Mouse (Mus musculus) cerebellum, adult 2 months (tissue): ENCODE measurements around the gene Slc26a10. TPM values are rescaled to one million over a fixed set of nuclear protein-coding genes. Genes with fewer than 3 reads are reported as not detected.
"Not testable (repeated sequence)": the region's sequence is repeated elsewhere in the genome, so short reads cannot be mapped to it uniquely, and the experiment has no call there.

Experiments
- DNase-seq, 2 experiments: peaks; one replicate each; pipeline ENCODE4 v3.0.0; 2021
- H3K27ac ChIP-seq: fragments of 200-500 bp; 2 replicates; pipeline ENCODE4 v1.5.1; 2012; ENCODE audit warnings: low read length, control low read depth, inconsistent platforms; ENCODE audit not compliant: insufficient read depth
- H3K27me3 ChIP-seq: fragments of 200-500 bp; 2 replicates; pipeline ENCODE4 v1.6.1; 2012; ENCODE audit warnings: inconsistent platforms, mild to moderate bottlenecking, low read length, moderate library complexity; ENCODE audit not compliant: control insufficient read depth, insufficient read depth
- H3K4me1 ChIP-seq: fragments of 200-500 bp; 2 replicates; pipeline ENCODE4 v1.6.1; 2011; ENCODE audit warnings: low read length; ENCODE audit not compliant: control insufficient read depth, insufficient read depth
- H3K4me3 ChIP-seq: fragments of 200-500 bp; replicated peaks from 2 replicates; pipeline ENCODE3; 2011; ENCODE audit warnings: mild to moderate bottlenecking, low read depth, low read length, control low read depth; ENCODE audit not compliant: insufficient read depth
- CTCF ChIP-seq: fragments of 200-500 bp; IDR thresholded peaks from 2 replicates; pipeline ENCODE4 v1.5.1; 2011; ENCODE audit warnings: low read depth, mild to moderate bottlenecking, control low read depth, low read length, moderate library complexity, borderline replicate concordance; ENCODE audit not compliant: insufficient read depth
- POLR2A ChIP-seq: fragments of 200-500 bp; IDR thresholded peaks from 2 replicates; pipeline ENCODE4 v1.6.1; 2011; ENCODE audit warnings: low read length, control low read depth, borderline replicate concordance; ENCODE audit not compliant: insufficient read depth
- WGBS: fragments of 180-500 bp; shearing (Covaris S2); methylation state at CpG from one replicate; pipeline ENCODE4 v1.1.7; 2018; 5-methylcytosine and 5-hydroxymethylcytosine counted together
- polyA plus RNA-seq: library from polyadenylated mRNA; depleted of rRNA; stranded (reverse); fragments of >200 nt; gene quantifications from 2 replicates; pipeline ENCODE4 v1.2.3, GENCODE M21; 2012

Slc26a10 gene
- polyA plus RNA-seq, 1 experiment: 3.1 TPM

DNA sequence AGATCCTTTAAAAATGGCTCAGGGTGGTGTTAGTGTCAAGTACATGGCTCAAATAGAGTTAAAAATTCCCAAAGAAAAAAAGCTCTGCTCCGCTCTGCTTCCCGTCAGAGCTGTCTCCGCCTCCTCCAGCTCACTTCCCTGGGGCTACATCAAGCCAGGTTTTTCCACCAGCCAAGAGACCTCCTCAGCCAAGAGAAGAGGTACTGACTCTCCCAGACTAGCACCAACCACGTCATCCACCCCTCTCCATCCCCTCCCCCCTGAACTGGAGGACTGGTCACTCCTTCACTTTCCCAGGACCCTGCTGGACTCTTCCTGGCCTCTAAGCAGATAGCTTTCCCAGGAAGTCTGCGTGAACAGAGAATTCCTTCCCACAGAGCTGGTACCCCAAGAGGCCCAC, 15.9 kb upstream of the Slc26a10 start:
- Histone ChIP-seq H3K4me3 (peak overlapping the region; percentile 99), H3K4me1 (peaks cover 6% of the 10 kb centered on the region), H3K27me3 (no peaks in the 10 kb centered on the region), H3K27ac (peak overlapping the region; percentile 98)
- 5% methylated on average over 5 of the region's 5 CpGs for WGBS
- peak; percentile 65 to 75 for DNase-seq
- no peak for TF ChIP-seq CTCF
- no peak; the same call in 1 of the 2 replicates for TF ChIP-seq POLR2A

DNA sequence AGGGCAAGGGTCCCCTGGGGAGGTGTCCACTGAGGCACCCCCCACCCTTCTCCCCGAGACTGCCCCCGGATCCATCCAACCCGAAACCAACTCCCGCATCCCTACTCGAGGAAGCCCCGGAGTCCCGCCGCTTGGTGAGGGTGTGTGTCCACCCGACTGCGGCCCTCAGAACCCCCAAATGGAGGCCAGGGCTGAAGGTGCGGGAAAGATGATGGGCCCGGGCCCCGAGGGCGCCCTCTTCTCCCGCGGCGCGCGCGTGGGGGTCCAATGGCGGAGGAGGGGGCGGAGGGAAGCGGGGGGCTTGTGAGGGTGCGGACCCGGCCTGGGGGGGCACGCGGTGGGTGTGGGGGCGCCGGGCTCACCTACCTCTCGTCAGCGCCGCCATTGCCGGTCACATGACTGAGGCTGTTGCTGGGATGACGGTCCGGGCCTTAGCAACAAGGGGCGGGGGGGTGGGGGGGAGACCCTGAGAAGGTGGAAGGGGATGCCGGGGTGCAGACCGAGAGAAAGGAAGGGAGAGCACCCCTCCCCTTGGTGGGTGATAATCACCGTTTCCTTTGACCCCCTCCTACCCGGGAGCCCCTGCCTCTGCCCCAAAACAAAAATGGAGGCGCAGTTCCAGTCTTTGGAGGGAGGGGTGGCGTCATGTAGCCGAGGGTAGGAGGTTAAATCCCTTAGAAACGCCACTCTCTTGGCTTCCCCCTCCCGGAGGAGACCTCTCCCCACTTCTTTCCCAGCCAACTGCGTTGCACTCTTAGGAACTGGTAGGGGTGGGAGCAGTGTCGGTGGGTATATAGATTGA, 15.1 kb upstream of the Slc26a10 start, which contains the start of gene Dtx3:
Dtx3 (minus strand) TSS at position 401 of the 802 bp plus-strand sequence.
- Histone ChIP-seq H3K27me3 (no peaks in the 10 kb centered on the region), H3K27ac (peak within 1 kb of the TSS; percentile 98), H3K4me3 (peak within 1 kb of the TSS; percentile 99), H3K4me1 (peaks cover 6% of the 10 kb centered on the region)
- WGBS: 1% methylated on average over 46 of the region's 47 CpGs
- 0 out of 2 replicates have a peak, but pooled peaks have one; percentile 13 for TF ChIP-seq POLR2A
- TF ChIP-seq CTCF: no peak
- DNase-seq: peak; percentile 67 to 70

DNA sequence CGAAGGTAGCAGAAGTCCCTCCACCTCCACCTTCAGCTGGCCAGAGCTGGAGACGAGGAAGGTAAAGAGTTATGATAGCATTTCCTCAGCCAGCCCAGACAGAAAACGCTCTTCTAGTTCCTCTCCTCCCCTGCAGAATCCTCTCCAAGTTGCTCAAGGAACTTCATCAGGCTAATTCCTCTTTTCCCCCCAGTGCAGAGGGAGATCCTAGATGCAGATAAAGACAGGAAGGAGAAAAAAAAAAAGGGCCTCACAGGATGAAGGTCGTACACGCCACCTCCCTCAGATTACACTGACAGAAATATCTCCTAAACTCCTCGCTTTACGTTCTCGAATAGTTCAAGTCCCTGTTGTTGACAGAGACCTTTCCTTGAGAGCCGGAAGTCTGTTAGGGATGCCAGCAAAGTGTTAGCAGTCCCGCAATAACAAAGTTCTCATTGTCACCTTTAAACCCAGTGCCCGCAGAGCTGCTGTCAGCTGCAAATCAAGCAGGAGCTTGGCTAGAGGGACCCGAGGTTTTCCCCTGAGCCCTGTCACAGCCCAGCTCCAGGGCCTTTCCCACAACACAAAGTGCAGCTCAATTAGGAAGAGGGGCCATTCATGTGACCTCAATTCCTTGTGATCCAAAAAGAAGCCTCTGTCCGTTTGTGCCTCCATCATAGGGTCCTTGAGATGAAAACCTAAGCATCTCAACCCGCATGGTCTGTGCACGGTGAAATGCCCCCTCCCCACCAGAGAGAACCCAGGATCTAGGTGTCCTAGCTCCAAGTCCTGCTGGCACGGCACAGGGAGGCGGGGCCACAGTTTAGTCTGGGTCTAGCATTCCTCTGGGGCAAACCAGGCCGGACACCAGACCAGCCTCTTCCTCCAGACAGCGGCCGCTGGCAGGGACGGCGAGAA, 14.2 kb upstream of the Slc26a10 start:
- 0 out of 2 replicates have a peak, but pooled peaks have one; percentile 23 for TF ChIP-seq POLR2A
- TF ChIP-seq CTCF: no peak
- Histone ChIP-seq H3K4me3 (peak overlapping the region; percentile 99), H3K27me3 (no peaks in the 10 kb centered on the region), H3K4me1 (peaks cover 6% of the 10 kb centered on the region), H3K27ac (peak overlapping the region; percentile 86)
- WGBS: 17% methylated on average over 22 of the region's 22 CpGs
- peak; percentile 76 to 78 for DNase-seq

DNA sequence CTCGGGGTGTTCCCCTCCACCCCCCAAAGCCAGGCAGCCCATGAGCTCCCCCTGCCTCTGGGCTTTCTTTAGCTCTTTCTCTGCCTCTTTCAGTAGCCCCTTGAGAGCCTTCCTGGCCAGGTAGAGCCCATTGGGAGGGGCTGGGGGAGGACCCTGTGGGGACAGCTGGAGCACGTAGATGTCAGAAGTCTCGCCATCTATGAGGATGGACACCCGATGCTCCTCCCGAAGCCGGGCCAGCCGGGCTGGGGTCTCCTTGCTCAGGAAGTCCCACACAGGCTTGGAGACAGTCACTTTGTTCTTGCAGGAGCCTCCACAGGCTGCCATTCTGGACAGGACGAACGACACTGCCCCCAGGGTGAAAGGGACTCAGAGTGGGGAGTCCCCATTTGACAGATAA, 12.6 kb upstream of the Slc26a10 start:
- no peak for TF ChIP-seq CTCF
- no peak for TF ChIP-seq POLR2A
- Histone ChIP-seq H3K4me1 (peaks cover 6% of the 10 kb centered on the region), H3K4me3 (no peak overlapping the region), H3K27me3 (no peaks in the 10 kb centered on the region), H3K27ac (no peak overlapping the region)
- WGBS: 88% methylated on average over 9 of the region's 9 CpGs
- no peak for DNase-seq

DNA sequence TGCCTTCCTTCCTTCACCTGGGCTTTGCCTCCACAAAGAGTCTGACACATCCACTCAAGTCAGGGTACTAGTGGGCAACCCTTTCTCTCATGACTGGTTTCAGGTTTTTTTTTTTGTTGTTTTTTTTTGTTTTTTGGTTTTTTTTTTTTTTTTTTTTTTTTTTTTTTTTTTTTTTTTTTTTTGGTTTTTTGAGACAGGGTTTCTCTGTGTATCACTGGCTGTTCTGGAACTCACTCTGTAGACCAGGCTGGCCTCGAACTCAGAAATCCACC, 11.5 kb upstream of the Slc26a10 start:
- 82% methylated on average over 1 of the region's 1 CpGs for WGBS
- not testable (repeated sequence) for DNase-seq, H3K27ac ChIP-seq, H3K27me3 ChIP-seq, H3K4me1 ChIP-seq, H3K4me3 ChIP-seq

DNA sequence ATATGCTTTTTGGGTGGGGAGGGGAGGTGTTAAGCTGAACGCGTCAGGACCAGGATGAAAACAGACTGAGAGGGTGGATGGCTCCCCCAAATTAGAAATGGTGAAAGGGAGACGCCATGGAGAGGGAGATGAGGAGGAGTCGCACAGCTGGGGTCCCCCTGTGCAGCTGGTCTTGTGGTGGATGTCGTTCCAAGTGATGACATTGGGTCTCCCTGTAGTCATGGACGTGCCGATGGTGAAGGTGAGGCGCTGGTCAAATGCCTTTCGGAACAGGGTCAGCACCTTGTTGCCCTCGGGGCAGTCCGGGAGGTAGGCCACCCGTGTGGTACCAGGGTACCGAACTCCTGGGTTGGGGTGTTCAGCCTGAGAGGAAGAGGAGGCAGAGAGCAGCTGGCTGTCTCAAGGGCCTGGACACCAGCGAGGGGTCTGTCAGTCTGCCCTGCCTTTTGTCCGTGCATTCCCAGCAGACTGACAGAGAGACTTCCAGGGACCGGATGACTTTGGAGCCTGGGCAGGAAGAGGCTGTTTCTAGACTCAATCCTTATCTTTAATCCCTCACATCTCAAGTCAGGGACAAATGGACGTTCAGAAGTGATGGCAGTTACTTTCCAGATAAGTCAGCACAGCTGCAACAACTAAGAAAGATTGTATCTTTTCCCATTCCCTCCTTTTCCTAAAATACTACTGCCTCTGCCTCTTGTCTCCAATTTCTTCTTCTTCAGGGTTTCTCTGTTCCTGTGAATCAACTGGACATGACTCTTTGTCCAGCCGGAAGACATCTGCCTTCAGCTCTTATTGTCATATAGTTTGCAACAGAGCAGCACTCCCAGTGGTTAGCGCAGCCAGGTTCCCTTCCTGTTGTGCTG, 11.0 kb upstream of the Slc26a10 start:
- H3K27ac ChIP-seq: no peak overlapping the region
- WGBS: 71% methylated on average over 19 of the region's 19 CpGs
- no peak overlapping the region for H3K4me3 ChIP-seq
- TF ChIP-seq POLR2A (no peak), CTCF (no peak)
- peak in 1 of 2 experiments; percentile 7 for DNase-seq
- H3K27me3 ChIP-seq: no peaks in the 10 kb centered on the region
- H3K4me1 ChIP-seq: peaks cover 3% of the 10 kb centered on the region

DNA sequence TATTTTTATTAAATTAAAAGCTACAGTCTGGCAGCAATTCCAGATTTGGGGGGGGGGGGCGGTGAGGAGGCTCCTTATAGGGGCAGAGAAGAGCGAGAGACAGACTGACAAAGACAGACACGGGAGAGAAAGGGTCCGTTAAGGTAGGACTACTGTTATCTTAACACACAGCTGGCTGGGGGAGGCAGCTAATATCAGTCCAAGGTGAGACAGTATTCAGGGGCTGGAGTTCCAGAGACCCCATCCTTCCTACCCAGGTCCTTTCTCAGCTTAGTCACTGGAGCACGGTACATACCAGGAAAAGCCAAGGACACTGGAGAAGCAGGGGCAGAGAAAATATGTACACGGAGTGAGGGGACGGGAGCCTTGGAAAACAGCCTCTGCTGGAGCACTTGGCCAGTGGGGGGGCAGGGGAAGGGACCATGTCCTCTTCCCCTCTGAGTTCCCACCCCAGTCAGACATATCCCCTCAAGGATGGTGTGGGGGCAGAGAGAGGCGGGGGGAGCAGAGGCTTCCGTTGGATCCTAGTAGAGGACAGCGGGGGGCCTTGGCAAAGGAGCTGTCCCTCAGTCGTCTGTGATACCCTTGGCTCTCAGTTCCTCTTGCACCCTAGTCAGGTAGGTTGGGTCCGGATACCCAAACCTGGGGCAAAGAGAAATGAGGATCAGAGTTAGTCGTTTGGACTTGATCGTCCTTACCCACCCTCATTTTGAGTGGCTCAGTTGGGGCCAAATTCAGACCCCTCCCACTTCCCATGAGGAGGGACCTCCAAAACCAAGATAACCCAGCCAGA, 10.1 kb upstream of the Slc26a10 start:
- DNase-seq: peak in 1 of 2 experiments; percentile 14
- TF ChIP-seq CTCF: no peak
- H3K27me3 ChIP-seq: no peaks in the 10 kb centered on the region
- no peaks in the 10 kb centered on the region for H3K4me1 ChIP-seq
- H3K4me3 ChIP-seq: no peak overlapping the region
- H3K27ac ChIP-seq: no peak overlapping the region
- 54% methylated on average over 14 of the region's 14 CpGs for WGBS
